Mouse (Mus musculus) G1E (cell line): Measurements from ENCODE around the gene Sgcd.

Experiments used
- CTCF ChIP-seq: IDR thresholded peaks from 2 replicates; pipeline ENCODE4 v1.5.1; 2012; ENCODE audit warnings: low read depth, low read length, inconsistent platforms, mixed read lengths
- GATA1 ChIP-seq: IDR thresholded peaks from 2 replicates; pipeline ENCODE4 v1.6.1; 2012; ENCODE audit warnings: borderline replicate concordance, low read length, inconsistent platforms, mixed read lengths
- TAL1 ChIP-seq: conservative IDR thresholded peaks from 2 replicates; pipeline ENCODE4 v1.6.1; 2012; ENCODE audit warnings: low read depth, low read length, inconsistent platforms, mixed read lengths

DNA sequence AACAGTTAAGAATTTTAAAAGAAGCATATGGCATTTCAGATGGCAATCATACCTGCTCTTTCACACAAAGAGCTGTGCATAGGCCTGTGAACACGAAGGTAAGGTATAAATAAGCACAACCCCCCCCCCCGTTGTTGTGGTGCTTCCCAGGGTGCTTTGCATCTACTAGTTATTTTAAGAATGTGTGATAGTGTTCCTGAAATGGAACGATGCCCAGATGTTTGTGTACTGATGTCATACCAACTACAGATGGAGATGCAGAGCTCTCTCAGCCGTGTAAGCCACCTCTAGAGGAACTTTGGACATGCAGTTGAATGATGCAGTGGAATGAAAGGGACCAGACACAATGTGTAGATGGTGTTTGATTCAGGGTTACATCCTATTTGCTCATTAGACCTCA, 155.5 kb downstream of the Sgcd start:
- TF ChIP-seq CTCF (no peak), GATA1 (no peak), TAL1 (no peak)
